Mouse (Mus musculus): Measurements from ENCODE around the gene Dlg2.

- TF ChIP-seq CTCF (IDR thresholded peaks at IDR 0.05; ENCODE audit: low read depth, low read length) (no peak), POLR2A (IDR thresholded peaks at IDR 0.05; ENCODE audit: borderline replicate concordance, low read depth, low read length) (no peak)
These were observed 966.2 kb downstream of the Dlg2 start for GRCm38 (mm10) chr7:91442447-91443376.

Measured in bone marrow macrophage, adult 2 months (primary cell).